Mouse (Mus musculus) WW6 (cell line): ENCODE data around the gene Dlg2.

Source experiments
- DNase-seq: peaks from one replicate; pipeline ENCODE4 v3.0.0-alpha.2; 2013; ENCODE audit warnings: low read depth, low spot score

Dlg2 gene

DNA sequence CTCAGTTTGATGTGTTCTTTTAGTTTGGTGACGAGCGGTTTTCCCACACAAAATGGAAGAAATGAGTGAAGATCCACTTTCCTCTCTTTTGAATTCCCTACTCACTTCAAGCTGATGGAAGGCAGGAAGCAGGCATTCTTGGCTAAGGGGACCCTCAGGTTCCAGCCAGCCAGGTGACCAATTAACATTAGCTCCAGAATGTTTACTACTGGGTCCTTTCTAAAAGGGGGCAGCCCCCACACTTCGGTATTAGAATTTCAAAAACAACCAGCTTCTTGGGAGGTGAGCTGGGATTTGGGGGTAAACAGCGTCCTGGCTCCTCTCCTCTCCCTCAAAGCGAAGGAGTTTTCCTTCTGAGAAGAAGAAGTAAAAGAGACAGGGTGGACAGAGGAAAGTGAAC lies 1703.6 kb downstream of the Dlg2 start:
- no peak for DNase-seq

GRCm38 (mm10) chr7:92180591-92181587 lies 1704.4 kb downstream of the Dlg2 start:
- DNase-seq = no peak

DNA sequence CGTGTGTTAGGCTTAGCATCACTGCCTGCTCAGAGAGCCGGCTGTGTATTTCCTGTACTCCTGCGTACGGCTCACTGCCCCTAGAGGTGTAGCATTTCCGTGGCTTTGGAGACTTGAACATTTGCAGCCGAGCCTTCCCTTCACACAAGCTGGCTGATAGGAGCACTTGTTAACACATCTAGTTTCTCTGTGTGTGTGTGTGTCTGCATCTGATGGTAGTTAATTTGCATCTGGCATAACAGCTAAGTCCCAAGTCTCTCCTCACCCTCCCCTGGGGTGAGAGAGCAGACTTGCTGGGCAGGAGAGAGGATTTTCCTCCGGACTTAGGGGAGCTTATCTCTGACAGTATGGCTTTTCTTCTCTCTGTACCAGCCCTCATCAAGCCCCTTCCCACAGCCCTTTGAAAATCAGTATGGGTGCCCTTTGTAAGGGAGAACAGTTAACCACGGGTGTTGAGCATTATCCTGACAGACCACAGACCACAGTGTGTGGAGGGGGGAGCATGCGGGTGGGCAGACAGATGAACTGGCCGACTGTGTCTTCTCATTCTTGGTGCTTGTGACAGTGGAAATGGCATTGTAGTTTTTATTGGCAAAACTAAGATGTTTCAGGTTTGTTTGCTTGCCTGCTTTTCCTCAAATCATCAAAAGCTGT lies 1705.6 kb downstream of the Dlg2 start:
- no peak for DNase-seq

DNA sequence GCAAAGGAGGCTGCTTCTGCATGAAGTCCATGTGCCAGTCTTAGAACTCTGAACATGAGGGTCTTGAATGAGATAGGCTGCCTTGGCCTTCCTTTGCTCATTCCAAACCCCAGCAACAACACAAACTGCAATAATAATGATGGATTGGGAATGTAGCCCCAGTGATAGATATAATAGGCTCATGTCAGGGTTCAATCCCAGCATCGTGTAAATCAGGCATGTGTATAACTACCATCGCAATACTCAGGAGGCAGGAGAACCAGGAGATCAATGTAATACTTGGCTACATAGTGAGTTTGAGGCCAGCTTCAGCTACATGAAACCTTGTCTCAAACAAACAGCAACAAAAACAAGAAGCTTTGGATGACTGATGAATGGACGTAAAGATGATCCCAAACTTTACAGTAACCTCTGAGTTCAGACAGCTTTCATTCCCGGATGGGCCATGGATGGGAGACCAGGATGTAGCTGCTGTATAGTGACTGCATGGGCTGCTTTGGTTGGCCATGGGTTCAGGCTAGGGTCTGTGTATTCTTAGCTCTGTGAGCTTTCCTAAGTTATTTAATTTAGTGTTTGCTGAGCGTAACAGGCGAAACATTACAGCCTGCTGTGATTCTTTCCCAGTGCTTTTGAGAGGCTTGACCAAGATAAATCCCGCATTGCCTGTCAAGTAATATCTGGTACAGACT lies 1708.0 kb downstream of the Dlg2 start:
- no peak for DNase-seq

- DNase-seq = no peak
Measured at GRCm38 (mm10) chr7:92186341-92186740, 1709.9 kb downstream of the Dlg2 start.

- no peak for DNase-seq
Measured at GRCm38 (mm10) chr7:92189149-92189548, 1712.7 kb downstream of the Dlg2 start.

- DNase-seq = no peak
Measured at GRCm38 (mm10) chr7:92196004-92196403, 1719.5 kb downstream of the Dlg2 start.

DNA sequence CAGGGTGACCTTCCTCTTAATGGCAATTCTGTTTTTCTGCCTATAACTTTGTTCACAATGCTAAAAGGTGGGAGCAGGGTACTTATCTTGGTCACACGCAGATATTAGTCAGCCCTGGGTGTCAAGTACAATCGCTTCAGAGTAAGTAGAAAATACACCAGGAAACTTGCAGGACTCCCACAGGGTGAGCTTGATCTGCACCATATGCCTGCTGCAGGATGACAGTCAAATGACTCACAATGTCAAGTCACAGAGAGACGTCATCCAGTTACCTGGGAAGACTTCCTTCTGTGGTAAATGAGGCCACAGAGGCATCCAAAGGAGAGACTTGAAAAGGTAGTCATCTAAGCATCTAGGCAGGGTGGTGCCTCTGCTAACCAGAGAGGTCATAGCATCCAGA lies 1721.1 kb downstream of the Dlg2 start:
- no peak for DNase-seq

- DNase-seq = no peak
Measured at GRCm38 (mm10) chr7:92199131-92199530, 1722.7 kb downstream of the Dlg2 start.

GRCm38 (mm10) chr7:92210701-92211100 lies 1734.2 kb downstream of the Dlg2 start:
- no peak for DNase-seq

GRCm38 (mm10) chr7:92213751-92214150 lies 1737.3 kb downstream of the Dlg2 start:
- DNase-seq = no peak

GRCm38 (mm10) chr7:92218171-92218570 lies 1741.7 kb downstream of the Dlg2 start:
- DNase-seq = no peak

- no peak for DNase-seq
Measured at GRCm38 (mm10) chr7:92220619-92221018, 1744.1 kb downstream of the Dlg2 start.

GRCm38 (mm10) chr7:92234476-92235202 lies 1758.2 kb downstream of the Dlg2 start:
- DNase-seq = no peak

GRCm38 (mm10) chr7:92235541-92236031 lies 1759.1 kb downstream of the Dlg2 start:
- DNase-seq = no peak

DNA sequence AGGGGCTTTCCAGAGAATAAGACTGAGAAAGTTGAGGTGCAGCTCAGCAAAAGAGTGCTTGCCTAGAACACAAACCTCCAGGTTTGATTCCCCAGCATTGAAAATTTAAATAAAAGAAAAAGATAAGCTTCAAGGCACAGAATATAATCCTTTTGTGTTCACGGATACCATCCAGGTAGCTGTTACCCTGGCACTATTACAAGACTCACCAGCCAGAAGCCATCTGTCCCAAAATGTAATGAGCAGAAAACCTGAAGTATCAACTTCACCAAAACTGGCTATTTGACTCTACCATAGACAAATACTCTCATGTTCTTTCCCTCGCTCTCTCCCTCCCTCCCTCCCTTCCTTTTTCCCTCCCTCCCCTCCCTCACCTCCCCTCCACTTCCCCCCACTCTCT lies 1764.4 kb downstream of the Dlg2 start:
- no peak for DNase-seq

- no peak for DNase-seq
Measured at GRCm38 (mm10) chr7:92247594-92247993, 1771.1 kb downstream of the Dlg2 start.

DNA sequence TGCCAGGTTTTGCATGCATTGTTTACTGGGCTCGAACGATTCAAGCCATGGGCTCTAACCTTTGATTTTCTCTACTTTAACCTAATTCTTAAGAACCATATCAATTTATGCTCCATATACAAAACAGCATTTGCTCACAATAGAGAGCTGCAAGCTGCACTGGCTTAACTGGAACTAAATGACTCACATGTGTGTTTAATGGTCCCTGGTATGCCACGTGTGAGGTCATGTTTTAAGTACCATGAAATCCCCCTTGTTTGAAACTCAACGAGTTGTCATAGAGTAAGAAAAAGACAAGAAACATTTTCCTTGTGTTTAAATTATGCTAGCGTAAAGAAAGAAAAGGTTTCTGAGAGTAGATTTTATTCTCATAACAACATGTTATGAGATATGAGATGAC lies 1772.1 kb downstream of the Dlg2 start:
- no peak for DNase-seq

DNA sequence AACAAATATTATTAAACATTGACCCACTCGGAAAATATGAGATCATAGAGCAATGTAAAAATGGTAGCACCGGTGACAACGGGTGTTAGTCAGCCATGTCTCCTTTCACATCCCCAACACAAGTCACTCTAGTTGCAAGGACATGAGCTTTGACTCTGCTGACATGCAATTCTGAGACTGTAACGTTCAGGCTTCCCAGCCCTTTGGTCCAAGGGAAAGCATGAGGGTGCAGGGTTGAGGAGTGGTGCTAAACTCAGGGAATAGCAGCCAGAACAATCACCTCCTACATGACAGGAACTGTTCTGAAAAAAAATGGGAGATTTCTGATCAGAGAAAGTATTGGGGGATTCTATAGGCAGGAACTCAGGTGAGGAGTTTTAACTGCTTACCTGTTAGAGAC lies 1781.7 kb downstream of the Dlg2 start:
- DNase-seq = no peak

- DNase-seq = no peak
Measured at GRCm38 (mm10) chr7:92258701-92259100, 1782.2 kb downstream of the Dlg2 start.

GRCm38 (mm10) chr7:92264325-92264724 lies 1787.9 kb downstream of the Dlg2 start:
- no peak for DNase-seq
